Mouse (Mus musculus) stomach, postnatal 0 days (tissue): ENCODE data around the gene Kcne2.

ENCODE experiments used
- CTCF ChIP-seq: IDR thresholded peaks from 2 replicates; pipeline ENCODE4 v1.5.1; 2016; ENCODE audit warnings: antibody characterized with exemption, low read depth, mild to moderate bottlenecking, moderate library complexity
- EP300 ChIP-seq: optimal IDR thresholded peaks from 2 replicates; pipeline ENCODE3; 2016; ENCODE audit warnings: antibody characterized with exemption

GRCm38 (mm10) chr16:92301989-92302388 is 9.8 kb downstream of the Kcne2 start:
- no peak for TF ChIP-seq CTCF
- TF ChIP-seq EP300: no peak
